Mouse (Mus musculus) megakaryocyte, embryonic 14.5 days (primary cell): ENCODE results near the gene Ip6k2.

Source experiments
- FLI1 ChIP-seq: IDR thresholded peaks from 2 replicates; pipeline ENCODE4 v1.6.1; 2012; ENCODE audit warnings: low read length, inconsistent platforms, mixed read lengths
- GATA1 ChIP-seq: IDR thresholded peaks from 3 replicates; pipeline ENCODE4 v1.6.1; 2012; ENCODE audit warnings: mixed read lengths, low read length, inconsistent platforms, borderline replicate concordance

DNA sequence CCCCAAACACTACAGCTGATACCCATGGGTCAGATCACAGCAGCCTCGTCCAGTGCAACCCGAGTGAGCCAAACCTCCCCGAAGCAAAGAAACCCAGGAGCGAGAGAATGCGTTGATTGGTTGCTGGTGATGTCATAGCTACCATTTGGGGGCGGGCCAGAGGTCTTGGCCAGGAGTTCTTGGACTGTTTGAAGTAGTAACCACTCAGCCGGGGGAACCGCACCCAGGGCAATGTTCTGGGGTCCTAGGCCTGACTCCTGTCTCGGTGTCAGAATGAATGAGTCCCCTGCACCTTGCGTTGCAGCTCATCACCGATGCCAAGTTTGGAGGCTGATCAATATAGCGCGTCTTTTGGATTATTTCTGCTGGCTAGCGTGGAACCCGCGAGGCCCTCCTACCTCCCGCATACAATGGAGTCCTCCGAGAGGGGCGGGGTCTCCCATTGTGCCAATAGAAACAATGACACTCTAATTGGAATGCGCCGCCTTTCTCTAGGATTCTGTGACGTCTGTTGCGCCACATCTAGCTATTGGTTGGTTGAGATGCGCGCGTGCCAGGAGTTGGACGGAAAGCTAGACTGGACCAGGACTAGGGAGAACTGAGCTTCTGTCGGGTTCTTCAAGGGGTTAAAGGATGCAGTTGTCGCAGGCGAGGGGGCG, 41.3 kb downstream of the Ip6k2 start:
- no peak for TF ChIP-seq GATA1
- TF ChIP-seq FLI1 = no peak
